26 mouse cellular contexts compared by ENCODE assay signal in genomic region chr2:128169972-128170371, GRCm38 (mm10). TPM values are rescaled to one million over a fixed set of nuclear protein-coding genes. Genes with fewer than 3 reads are reported as not detected.
DNase-seq lines count a peak whose midpoint lies in the region; ATAC-seq and TF ChIP-seq lines count a peak whose summit lies in the region.
"Had no signal": no experiment of that assay in that cellular context is flagged by ENCODE, and none has a peak within 500 bp of the region (broad histone marks: within the 10 kb centered on the region; RNA-seq: fewer than 3 reads in every experiment).

No protein-coding gene starts in this region.

- no peaks in the 10 kb centered on the region for H3K36me3 ChIP-seq in hindbrain, embryonic 16.5 days (ENCODE audit: control insufficient read depth, insufficient read depth, low read length)
- H3K36me3 ChIP-seq in hindbrain, embryonic 10.5 days: no peaks in the 10 kb centered on the region
- no peaks in the 10 kb centered on the region for H3K36me3 ChIP-seq in liver, postnatal 0 days (replicated peaks; ENCODE audit: insufficient read depth, low read length)
- H3K36me3 ChIP-seq in liver, embryonic 11.5 days (ENCODE audit: control insufficient read depth, insufficient read depth, low read length): no peaks in the 10 kb centered on the region
- H3K36me3 ChIP-seq in MEL (ENCODE audit: control insufficient read depth in 1 of 2, insufficient read depth in 2 of 2, low read length in 2 of 2): peaks cover 0 to 13% of the 10 kb centered on the region in 2 experiments; a peak in 2 of 4 replicates
- H3K36me3 ChIP-seq: embryonic facial prominence, embryonic 12.5 days; heart, embryonic 10.5 days; limb, embryonic 13.5 days; neural tube, embryonic 15.5 days had no signal

- TF ChIP-seq CTCF in liver, postnatal 0 days (IDR thresholded peaks at IDR 0.05; ENCODE audit: low read depth): no peak
- TF ChIP-seq CTCF in MEL (IDR thresholded peaks at IDR 0.05 in 2 of 3, conservative IDR thresholded peaks at IDR 0.05 in 1 of 3; ENCODE audit: control insufficient read depth in 1 of 3, insufficient read depth in 1 of 3, low read depth in 2 of 3, low read length in 3 of 3, poor library complexity in 1 of 3, severe bottlenecking in 1 of 3): no peak

- no peak overlapping the region for H3K4me2 ChIP-seq in hindbrain, embryonic 16.5 days (ENCODE audit: low read length)
- H3K4me2 ChIP-seq in liver, postnatal 0 days (ENCODE audit: low read depth, low read length): peak overlapping the region; percentile 54
- H3K4me2 ChIP-seq in liver, embryonic 11.5 days: no peak overlapping the region
- H3K4me2 ChIP-seq: embryonic facial prominence, embryonic 12.5 days; limb, embryonic 13.5 days; neural tube, embryonic 15.5 days had no signal

- H3K4me3 ChIP-seq in hindbrain, embryonic 16.5 days (ENCODE audit: low read length): no peak overlapping the region
- no peak overlapping the region for H3K4me3 ChIP-seq in hindbrain, embryonic 10.5 days
- H3K4me3 ChIP-seq in liver, postnatal 0 days (ENCODE audit: low read depth, low read length): peak overlapping the region; percentile 19
- H3K4me3 ChIP-seq in liver, embryonic 11.5 days (ENCODE audit: low read depth, low read length): no peak overlapping the region
- peak overlapping the region in 1 of 2 experiments; percentile 35; a peak in 1 of 4 replicates for H3K4me3 ChIP-seq in MEL (ENCODE audit: control insufficient read depth in 1 of 2, insufficient read depth in 1 of 2, low read depth in 2 of 2, low read length in 2 of 2)
- H3K4me3 ChIP-seq: embryonic facial prominence, embryonic 12.5 days; gastrocnemius, adult 2 months; heart, embryonic 10.5 days; limb, embryonic 13.5 days; megakaryocyte, embryonic 14.5 days; neural tube, embryonic 15.5 days had no signal

- TF ChIP-seq POLR2A in MEL (IDR thresholded peaks at IDR 0.05; ENCODE audit: control insufficient read depth in 1 of 2, insufficient read depth in 1 of 2, low read depth in 1 of 2, low read length in 2 of 2, poor library complexity in 1 of 2): no peak

- no peaks in the 10 kb centered on the region for H3K27me3 ChIP-seq in hindbrain, embryonic 16.5 days (replicated peaks; ENCODE audit: control insufficient read depth, insufficient read depth, low read length)
- H3K27me3 ChIP-seq in hindbrain, embryonic 10.5 days (ENCODE audit: insufficient read depth, poor library complexity, severe bottlenecking): no peaks in the 10 kb centered on the region
- H3K27me3 ChIP-seq in liver, postnatal 0 days (ENCODE audit: insufficient read depth, low read length): no peaks in the 10 kb centered on the region
- no peaks in the 10 kb centered on the region for H3K27me3 ChIP-seq in liver, embryonic 11.5 days (replicated peaks; ENCODE audit: control insufficient read depth, insufficient read depth, low read length)
- H3K27me3 ChIP-seq in MEL (ENCODE audit: control insufficient read depth in 1 of 2, insufficient read depth in 2 of 2, low read length in 2 of 2): no peaks in the 10 kb centered on the region
- H3K27me3 ChIP-seq: embryonic facial prominence, embryonic 12.5 days; limb, embryonic 13.5 days; neural tube, embryonic 15.5 days had no signal

- no peak overlapping the region for H3K27ac ChIP-seq in hindbrain, embryonic 16.5 days (ENCODE audit: low read depth, low read length)
- H3K27ac ChIP-seq in hindbrain, embryonic 10.5 days: no peak overlapping the region
- H3K27ac ChIP-seq in liver, postnatal 0 days (ENCODE audit: low read depth): peak overlapping the region; percentile 91
- no peak overlapping the region for H3K27ac ChIP-seq in liver, embryonic 11.5 days (ENCODE audit: low read depth, low read length)
- H3K27ac ChIP-seq in MEL (ENCODE audit: control insufficient read depth, low read depth, low read length): no peak overlapping the region
- H3K27ac ChIP-seq: embryonic facial prominence, embryonic 12.5 days; gastrocnemius, adult 2 months; heart, embryonic 10.5 days; limb, embryonic 13.5 days; liver, embryonic 14.5 days; neural tube, embryonic 15.5 days had no signal

- H3K4me1 ChIP-seq in hindbrain, embryonic 16.5 days (ENCODE audit: control insufficient read depth, insufficient read depth, low read depth, low read length): peaks cover 5% of the 10 kb centered on the region
- peaks cover 29% of the 10 kb centered on the region for H3K4me1 ChIP-seq in hindbrain, embryonic 10.5 days (replicated peaks)
- H3K4me1 ChIP-seq in liver, postnatal 0 days (ENCODE audit: insufficient read depth): peaks cover 34% of the 10 kb centered on the region
- peaks cover 10% of the 10 kb centered on the region for H3K4me1 ChIP-seq in liver, embryonic 11.5 days (replicated peaks; ENCODE audit: control insufficient read depth, insufficient read depth, low read length)
- H3K4me1 ChIP-seq in MEL (ENCODE audit: control insufficient read depth in 1 of 2, insufficient read depth in 2 of 2, low read length in 2 of 2): peaks cover 5 to 23% of the 10 kb centered on the region in 2 experiments

- H3K9me3 ChIP-seq in hindbrain, embryonic 16.5 days (ENCODE audit: control insufficient read depth, low read length): no peaks in the 10 kb centered on the region
- no peaks in the 10 kb centered on the region for H3K9me3 ChIP-seq in hindbrain, embryonic 10.5 days
- no peaks in the 10 kb centered on the region for H3K9me3 ChIP-seq in liver, postnatal 0 days (ENCODE audit: low read length)
- no peaks in the 10 kb centered on the region for H3K9me3 ChIP-seq in liver, embryonic 11.5 days (ENCODE audit: control insufficient read depth, low read length)
- H3K9me3 ChIP-seq in MEL (replicated peaks; ENCODE audit: insufficient read depth, low read length): no peaks in the 10 kb centered on the region
- H3K9me3 ChIP-seq: embryonic facial prominence, embryonic 12.5 days; heart, embryonic 10.5 days; limb, embryonic 13.5 days; megakaryocyte, embryonic 14.5 days; neural tube, embryonic 15.5 days had no signal

- H3K79me2 ChIP-seq in MEL (ENCODE audit: control insufficient read depth, insufficient read depth, low read length, poor library complexity): no peaks in the 10 kb centered on the region

- peak; percentile 69 to 70 for DNase-seq in cerebellum, postnatal 14 days
- no peak for DNase-seq in cerebellum, adult 18-20 months
- DNase-seq in hindbrain, embryonic 10.5 days (ENCODE audit: low spot score): no peak
- no peak for DNase-seq in liver, postnatal 0 days
- no peak for DNase-seq in liver, embryonic 11.5 days (ENCODE audit: low spot score)
- peak; percentile 65 for DNase-seq in MEL (ENCODE audit: low read depth, low spot score)
- no peak for DNase-seq in heart, adult 11 months
- DNase-seq: adrenal gland, postnatal 25 days; cerebellum, adult 9-11 months; gastrocnemius, adult 2 months; heart, postnatal 4 days; kidney, adult 18-20 months; kidney, postnatal 4 days; lung, postnatal 14 days; right cerebral cortex, adult 18-20 months; thymus, adult 18-20 months; thymus, postnatal 4 days had no signal

- H3K9ac ChIP-seq in hindbrain, embryonic 16.5 days (ENCODE audit: low read depth, low read length): no peak overlapping the region
- peak overlapping the region; percentile 53 for H3K9ac ChIP-seq in liver, postnatal 0 days (replicated peaks)
- no peak overlapping the region for H3K9ac ChIP-seq in liver, embryonic 11.5 days (ENCODE audit: low read depth, low read length)
- H3K9ac ChIP-seq in MEL (ENCODE audit: control insufficient read depth, low read depth, low read length, poor library complexity, severe bottlenecking): no peak overlapping the region
- H3K9ac ChIP-seq: embryonic facial prominence, embryonic 12.5 days; limb, embryonic 13.5 days; liver, embryonic 14.5 days; neural tube, embryonic 15.5 days had no signal

- TF ChIP-seq EP300 in liver, postnatal 0 days (IDR thresholded peaks at IDR 0.05; ENCODE audit: low read depth): no peak
- TF ChIP-seq EP300 in MEL (IDR thresholded peaks at IDR 0.05; ENCODE audit: low read depth in 1 of 2, low read length in 2 of 2): 0 out of 4 replicates have a peak, but pooled peaks of 1 of the 2 experiments have one; percentile 38

- ATAC-seq in hindbrain, embryonic 16.5 days: peak; percentile 49; the same call in 1 of the 2 replicates
- ATAC-seq in liver, postnatal 0 days: no peak
- no peak for ATAC-seq in liver, embryonic 11.5 days (replicated peaks; ENCODE audit: low FRiP score)
- ATAC-seq: CD4-positive, CD25-positive, alpha-beta regulatory T cell, adult 4 months; inflammation-experienced regulatory T-cells, adult 6 months had no signal

- TF ChIP-seq RAD21 in MEL (IDR thresholded peaks at IDR 0.05; ENCODE audit: low read depth, low read length): no peak

- WGBS in hindbrain, embryonic 16.5 days: 69% methylated on average over 11 of the region's 11 CpGs
- WGBS in hindbrain, embryonic 10.5 days: 91% methylated on average over 11 of the region's 11 CpGs
- WGBS in liver, postnatal 0 days (ENCODE audit: insufficient replicate concordance): 65% methylated on average over 11 of the region's 11 CpGs
- WGBS in liver, embryonic 11.5 days: 75% methylated on average over 11 of the region's 11 CpGs

TF ChIP-seq in MEL, 35 proteins besides CTCF, POLR2A, EP300 and RAD21:
- TF ChIP-seq RCOR1 (IDR thresholded peaks at IDR 0.05; ENCODE audit: low read depth, low read length): no peak
- no peak for TF ChIP-seq SMC3 (IDR thresholded peaks at IDR 0.05; ENCODE audit: low read depth, low read length)
- no peak for TF ChIP-seq USF2 (IDR thresholded peaks at IDR 0.05; ENCODE audit: borderline replicate concordance in 1 of 2, insufficient read depth in 1 of 2, low read depth in 1 of 2, low read length in 2 of 2)
- peak; percentile 27; the same call in 1 of the 2 replicates for TF ChIP-seq ETS1 (IDR thresholded peaks at IDR 0.05; ENCODE audit: low read depth, low read length)
- TF ChIP-seq TCF12 (IDR thresholded peaks at IDR 0.05; ENCODE audit: low read depth, low read length): 0 out of 2 replicates have a peak, but pooled peaks have one; percentile 33
- peak; percentile 53 for TF ChIP-seq TAL1 (IDR thresholded peaks at IDR 0.05; ENCODE audit: low read length)
- no peak for TF ChIP-seq GATA1 (IDR thresholded peaks at IDR 0.05; ENCODE audit: low read depth, low read length)
- no peak for TF ChIP-seq TBP (IDR thresholded peaks at IDR 0.05; ENCODE audit: low read depth, low read length)

RNA-seq across cellular contexts. Expression of gene Bcl2l11, which starts 44.1 kb away (rescaled TPM):
- 8.6 and 12.2 TPM in 2 replicates for polyA plus RNA-seq in hindbrain, embryonic 16.5 days (2015; fragmentation: Nextera tagmentation; extraction: Ambion mirVana)
- polyA plus RNA-seq in hindbrain, embryonic 10.5 days (2016; fragmentation: Nextera tagmentation; extraction: Ambion mirVana): 26.2 and 27.4 TPM in 2 replicates
- polyA plus RNA-seq in liver, postnatal 0 days (2015; fragmentation: Nextera tagmentation; extraction: Ambion mirVana): 6.4 and 6.5 TPM in 2 replicates
- 15.1 and 15.3 TPM in 2 replicates for polyA plus RNA-seq in liver, embryonic 11.5 days (2014; fragmentation: Nextera tagmentation; extraction: Ambion mirVana)
- total RNA-seq in MEL (2012; rRNA removed): 1.6 and 2.3 TPM in 2 replicates
- polyA plus RNA-seq in MEL (2012; ENCODE audit: insufficient read depth in 1 of 2, insufficient read length in 2 of 2, low read depth in 1 of 2, low replicate concordance in 2 of 2, missing spikeins in 1 of 2): 1 to 10 TPM in 1 of 2 experiments, not detected in 1; 6.3 TPM

Comparison
In these comparisons a context has a peak if more than half of its experiments do, and no peak if none do; other contexts are left out.
1. DNase-seq: peak in cerebellum, postnatal 14 days (2 of 2) and MEL (single experiment); none in cerebellum, adult 18-20 months (0 of 2), hindbrain, embryonic 10.5 days (single experiment), liver, postnatal 0 days (single experiment), liver, embryonic 11.5 days (single experiment) and heart, adult 11 months (single experiment).